Mouse (Mus musculus): ENCODE measurements at regions not wholly inside any gene's neighbourhood (a gene's known extent, or its start where the extent isn't known, plus 50 kb on each side); places are given as distances from the start of the nearest gene placed in this dataset.

- in situ Hi-C loops (cut with MboI, MseI), result no loop called here
Observed at GRCm38 (mm10) chr1:36003592-36003991, 64.6 kb upstream of the Hs6st1 start.

DNA sequence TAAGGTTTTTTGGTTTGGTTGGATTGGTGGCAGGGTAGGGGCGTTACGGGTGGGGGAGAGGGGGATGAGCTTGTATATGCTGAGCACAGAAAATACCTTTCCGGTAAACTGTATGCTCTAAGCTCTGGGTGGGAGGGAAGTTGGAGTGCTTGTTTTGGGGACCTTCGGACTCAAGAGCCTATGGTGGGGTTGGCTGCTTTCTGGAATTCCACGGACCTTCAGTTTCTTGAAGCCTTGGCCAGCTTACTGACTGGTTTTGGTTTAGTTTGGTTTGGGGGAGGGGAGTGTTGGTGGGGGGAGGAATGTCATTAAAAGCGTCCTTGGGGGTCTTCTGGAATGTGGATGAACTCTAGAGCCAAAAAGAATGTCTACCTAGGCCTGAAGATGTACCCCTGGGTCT lies 59.6 kb upstream of the Hs6st1 start:
- in situ Hi-C loops (cut with MboI, MseI), result no loop called here

DNA sequence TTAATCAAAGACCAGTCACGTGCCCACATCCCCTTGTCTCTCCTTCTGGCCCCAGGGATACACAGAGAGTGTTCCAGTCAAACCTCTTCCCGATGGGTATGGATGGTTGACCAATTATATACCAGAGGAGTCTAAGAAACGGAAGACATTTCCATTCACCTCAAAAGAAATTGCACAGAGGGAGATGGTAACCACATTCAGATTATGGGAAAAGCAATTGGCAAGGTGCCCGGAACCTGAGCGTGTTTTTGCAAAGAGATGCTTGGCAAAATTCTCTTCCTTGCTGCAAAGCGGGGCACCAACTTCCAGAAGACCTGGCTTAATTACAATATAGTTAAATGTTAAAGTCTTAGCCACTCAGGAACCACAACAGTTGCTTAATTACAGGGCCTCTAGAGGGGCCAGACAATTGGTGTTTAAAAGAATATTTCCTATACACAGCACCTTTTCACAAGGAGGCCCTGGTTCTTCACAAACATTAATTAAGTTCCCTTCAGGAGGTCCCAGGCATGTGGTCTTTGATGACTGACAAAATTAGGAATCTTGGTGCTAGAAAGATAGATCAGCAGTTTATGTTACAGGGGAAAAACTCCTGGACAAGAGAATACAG lies 59.1 kb upstream of the Hs6st1 start:
- in situ Hi-C loops (cut with MboI, MseI), result no loop called here

DNA sequence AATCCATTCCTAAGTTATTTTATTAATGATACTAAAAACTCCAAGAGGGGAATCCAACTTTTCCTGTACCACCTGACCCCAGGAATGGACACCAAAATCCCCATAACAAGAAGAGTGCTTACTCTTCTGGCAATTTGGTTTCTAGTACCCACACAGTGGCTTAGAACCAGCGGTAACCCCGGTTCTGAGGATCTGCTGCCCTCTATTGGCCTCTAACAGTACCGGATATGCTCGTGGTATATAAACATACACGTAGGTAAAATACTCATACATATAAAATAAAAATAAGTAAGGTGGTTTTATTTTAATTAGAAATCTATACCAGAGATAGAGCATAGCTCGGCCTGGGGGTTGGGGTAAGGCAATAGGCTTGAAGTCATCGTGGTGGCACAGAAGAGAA lies 58.0 kb upstream of the Hs6st1 start:
- in situ Hi-C loops (cut with MboI, MseI), result no loop called here

GRCm38 (mm10) chr1:36010834-36011233 lies 57.4 kb upstream of the Hs6st1 start:
- in situ Hi-C loops (cut with MboI, MseI), result no loop called here

DNA sequence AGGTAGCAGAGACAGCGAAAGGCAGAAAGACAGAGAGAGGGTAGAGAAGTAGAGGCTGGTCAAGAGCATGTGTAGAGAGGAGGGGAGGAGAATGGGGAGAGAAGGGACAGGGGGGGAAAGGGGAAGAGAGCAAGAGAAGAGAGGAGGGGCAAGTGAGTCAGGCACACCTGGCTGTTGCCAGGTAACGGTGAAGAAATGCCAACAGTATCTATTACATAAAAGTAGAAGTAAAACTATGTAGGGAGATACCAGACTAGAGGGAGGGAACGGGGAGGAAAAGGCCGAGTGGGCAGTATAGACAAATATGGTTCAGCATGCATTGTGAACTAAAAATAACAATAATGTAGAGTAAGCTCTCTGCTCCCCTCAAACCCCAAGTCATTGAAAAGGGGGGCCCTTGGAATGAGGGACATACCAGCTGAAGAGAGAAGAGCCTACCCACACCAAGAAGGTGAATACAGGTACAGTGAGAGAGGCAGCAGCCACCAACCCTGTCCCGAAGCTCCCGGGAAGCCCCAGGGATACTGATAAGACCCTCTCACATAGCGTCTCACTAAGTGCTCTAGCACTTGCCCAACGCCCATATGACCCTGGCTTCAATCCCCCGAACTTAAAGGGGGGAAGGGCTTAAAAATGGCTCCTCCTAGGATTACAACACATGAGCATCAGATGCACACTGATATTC lies 56.0 kb upstream of the Hs6st1 start:
- in situ Hi-C loops (cut with MboI, MseI), result no loop called here

- in situ Hi-C loops (cut with MboI, MseI), result no loop called here
Observed at GRCm38 (mm10) chr1:36013823-36014341, 54.3 kb upstream of the Hs6st1 start.

- in situ Hi-C loops (cut with MboI, MseI), result no loop called here
Observed at GRCm38 (mm10) chr1:36014372-36014771, 53.8 kb upstream of the Hs6st1 start.

DNA sequence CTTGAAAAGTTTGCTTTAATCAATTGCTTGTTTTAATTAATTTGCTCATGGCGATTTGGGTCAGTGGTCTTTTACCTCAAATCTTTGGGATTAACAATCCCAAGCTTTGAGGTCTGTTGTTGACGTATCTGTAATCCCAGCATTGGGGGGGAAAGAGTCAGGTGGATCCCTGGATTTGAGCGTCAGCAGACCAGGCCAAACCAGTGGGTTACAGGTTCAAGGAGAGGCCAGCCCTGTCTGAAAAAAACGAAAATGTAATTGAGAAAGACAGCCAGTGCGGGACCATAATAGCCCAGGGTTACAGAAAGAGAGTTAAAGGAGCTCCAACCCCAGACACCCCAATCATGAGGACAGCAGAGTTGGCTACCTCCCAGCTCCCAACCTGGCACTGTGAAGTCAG lies 53.0 kb upstream of the Hs6st1 start:
- in situ Hi-C loops (cut with MboI, MseI), result no loop called here

DNA sequence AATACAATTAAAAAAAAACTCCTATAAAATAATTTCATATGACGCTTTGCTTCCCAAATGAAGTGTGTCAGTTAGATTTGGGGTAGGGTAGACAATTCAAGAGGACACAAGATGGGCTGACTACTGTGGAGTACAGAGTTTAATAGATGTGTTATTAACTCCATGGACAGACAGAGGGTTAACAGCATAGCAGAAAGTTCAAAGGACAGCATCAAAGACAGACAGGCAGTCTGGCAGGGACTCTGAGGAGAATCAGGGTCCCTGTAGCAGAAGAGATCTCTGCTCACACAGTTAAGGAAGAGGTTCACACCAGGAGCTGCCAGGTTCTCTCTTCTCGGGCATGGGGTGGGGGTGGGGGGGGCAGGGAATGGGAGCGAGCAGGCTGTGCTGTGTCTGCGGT lies 51.6 kb upstream of the Hs6st1 start:
- in situ Hi-C loops (cut with MboI, MseI), result no loop called here

- in situ Hi-C loops (cut with MboI, MseI), result no loop called here
Observed at GRCm38 (mm10) chr1:36017061-36017461, 51.1 kb upstream of the Hs6st1 start.

DNA sequence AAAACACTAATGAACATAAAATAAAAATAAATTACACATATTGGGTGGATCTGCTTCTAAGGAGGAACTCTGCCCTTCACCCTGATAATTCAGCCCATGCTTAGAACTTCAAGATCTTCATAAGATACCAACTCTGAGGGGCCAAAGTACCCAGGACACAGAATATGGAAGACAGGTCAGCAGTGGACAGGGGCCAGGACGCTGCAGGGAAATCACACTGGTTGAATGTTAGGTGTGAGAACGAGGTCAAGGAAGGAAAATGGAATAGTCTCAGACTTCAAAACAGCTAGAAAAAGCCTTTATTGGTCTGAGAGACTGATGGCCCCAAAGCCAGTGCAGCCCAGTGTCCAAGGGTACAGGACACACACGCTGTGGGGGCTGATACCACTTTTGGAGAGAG lies 50.5 kb upstream of the Hs6st1 start:
- in situ Hi-C loops (cut with MboI, MseI), result no loop called here

Data from T-helper 2 cell (primary cell).